Mouse (Mus musculus) hindbrain, embryonic 11.5 days (tissue): ENCODE measurements around the gene Wdr11. TPM values are rescaled to one million over a fixed set of nuclear protein-coding genes. Genes with fewer than 3 reads are reported as not detected.
A peak's percentile ranks its signal among the peaks of the same experiment; 100 is the strongest.

Source experiments
- ATAC-seq: fragments of 200-750 bp; cut with Nextera tagmentation; 2 replicates; pipeline ENCODE4 v1.8.0; 2017; ENCODE audit warnings: mild to moderate bottlenecking, moderate TSS enrichment, moderate library complexity; ENCODE audit not compliant: low FRiP score
- DNase-seq: peaks from one replicate; pipeline ENCODE4 v3.0.0-alpha.2; 2015; ENCODE audit warnings: low spot score
- H3K27ac ChIP-seq: fragments of 300-500 bp; sonication (generic); 2 replicates; pipeline ENCODE4 v1.5.1; 2014; ENCODE audit warnings: mild to moderate bottlenecking, low read depth, low read length
- H3K27me3 ChIP-seq: fragments of 300-500 bp; sonication (generic); 2 replicates; pipeline ENCODE4 v1.6.1; 2014; ENCODE audit warnings: mild to moderate bottlenecking, low read length, moderate library complexity, mixed read lengths; ENCODE audit not compliant: control insufficient read depth, insufficient read depth
- H3K36me3 ChIP-seq: fragments of 300-500 bp; sonication (generic); 2 replicates; pipeline ENCODE4 v1.6.1; 2014; ENCODE audit warnings: mild to moderate bottlenecking, low read length, moderate library complexity, mixed read lengths; ENCODE audit not compliant: control insufficient read depth, insufficient read depth
- H3K4me1 ChIP-seq: fragments of 300-500 bp; sonication (generic); replicated peaks from 2 replicates; pipeline ENCODE4 v1.6.1; 2014; ENCODE audit warnings: low read length, mixed read lengths; ENCODE audit not compliant: control insufficient read depth, insufficient read depth
- H3K4me2 ChIP-seq: fragments of 300-500 bp; sonication (generic); replicated peaks from 2 replicates; pipeline ENCODE4 v1.6.1; 2014; ENCODE audit warnings: mild to moderate bottlenecking, low read depth, low read length
- H3K4me3 ChIP-seq: fragments of 300-500 bp; sonication (generic); 2 replicates; pipeline ENCODE4 v1.5.1; 2014; ENCODE audit warnings: low read depth, low read length
- H3K9ac ChIP-seq: fragments of 300-500 bp; sonication (generic); 2 replicates; pipeline ENCODE4 v1.6.1; 2014; ENCODE audit warnings: low read depth, low read length
- H3K9me3 ChIP-seq: fragments of 300-500 bp; sonication (generic); 2 replicates; pipeline ENCODE4 v1.6.1; 2016; ENCODE audit warnings: low read length; ENCODE audit not compliant: control insufficient read depth
- WGBS: fragments of 180-500 bp; shearing (Covaris S2); extraction: QIAGEN DNeasy Blood & Tissue Kit; methylation state at CpG from one replicate; pipeline ENCODE4 v1.1.7; 2014; 5-methylcytosine and 5-hydroxymethylcytosine counted together
- polyA plus RNA-seq: library from polyadenylated mRNA; unstranded; fragments of >200 nt; fragmentation: Nextera tagmentation; extraction: Ambion mirVana; gene quantifications from 2 replicates; pipeline ENCODE4 v1.2.1, GENCODE M21; 2014

Wdr11 gene
- polyA plus RNA-seq, 1 experiment from 2014 or later, result 35.6 TPM

DNA sequence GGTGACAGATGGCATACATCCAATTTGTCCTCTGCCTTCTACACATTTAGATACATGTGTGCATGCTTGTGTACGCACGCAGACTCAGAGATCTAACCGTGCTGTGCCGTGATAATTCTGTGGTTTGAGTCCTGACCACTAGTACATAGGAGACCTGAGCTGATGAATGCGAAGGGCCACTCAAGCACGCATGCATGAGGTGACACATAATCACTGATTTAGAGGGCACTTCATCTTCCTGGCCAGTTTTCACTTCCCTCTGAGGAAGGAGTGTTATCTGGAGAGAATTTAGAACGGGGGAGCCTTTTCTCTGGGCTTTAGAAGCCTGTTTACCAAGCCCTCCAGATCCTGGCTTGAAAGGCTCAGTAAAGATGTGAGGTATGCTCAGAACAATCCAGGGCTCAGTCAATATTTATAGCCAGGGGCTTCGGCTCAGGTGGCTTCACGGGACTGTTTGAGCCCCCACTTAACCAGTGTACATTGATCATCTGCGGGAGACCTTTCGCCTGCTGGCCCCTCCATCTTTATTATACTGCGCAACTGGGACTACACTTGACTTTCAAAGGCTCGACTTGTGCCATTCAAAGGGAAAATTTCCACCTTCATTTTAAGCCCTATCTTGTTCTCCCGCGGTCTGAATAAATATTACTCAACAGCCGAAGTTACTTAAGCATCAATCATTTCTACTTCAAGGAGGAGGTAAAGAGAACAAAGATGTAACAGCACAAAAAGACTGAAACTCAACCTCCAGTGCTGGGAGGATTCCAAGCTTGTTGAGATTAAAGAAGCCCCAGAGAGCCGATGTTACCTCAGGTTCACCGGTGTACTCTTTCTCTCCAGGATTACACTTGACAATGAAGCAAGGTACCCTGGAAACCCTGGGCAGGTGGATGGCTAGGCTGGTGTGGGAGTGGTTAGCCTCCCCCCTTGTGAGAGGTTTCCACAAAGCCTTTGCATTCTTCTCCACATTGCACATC, 80.3 kb downstream of the Wdr11 start:
- Histone ChIP-seq H3K4me1 (no peaks in the 10 kb centered on the region; the same call in 1 of the 2 replicates), H3K36me3 (no peaks in the 10 kb centered on the region), H3K27me3 (no peaks in the 10 kb centered on the region), H3K4me2 (no peak overlapping the region), H3K9me3 (no peaks in the 10 kb centered on the region), H3K27ac (no peak overlapping the region), H3K9ac (no peak overlapping the region), H3K4me3 (no peak overlapping the region)
- ATAC-seq (no peak), DNase-seq (no peak)
- WGBS, result 88% methylated on average over 18 of the region's 18 CpGs

DNA sequence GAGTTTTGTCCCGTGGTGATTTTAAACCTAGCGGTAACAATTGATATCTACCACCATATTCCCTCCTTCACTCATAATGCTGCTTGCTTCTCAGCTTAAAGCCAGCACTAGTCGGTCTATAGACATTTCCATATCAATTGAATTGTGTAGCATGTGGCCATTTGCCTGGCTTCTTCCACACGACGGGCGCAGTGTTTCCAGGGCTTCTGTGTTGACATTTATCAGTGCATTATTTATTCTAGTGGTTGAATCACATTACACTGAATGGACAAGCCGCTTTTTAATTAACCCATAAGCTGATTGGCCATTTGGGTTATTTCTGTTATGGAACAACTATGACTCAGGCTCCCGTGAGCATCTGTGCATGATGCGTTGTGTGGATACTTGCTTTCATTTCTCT, 82.1 kb downstream of the Wdr11 start:
- H3K27ac ChIP-seq, result no peak overlapping the region
- no peaks in the 10 kb centered on the region for H3K9me3 ChIP-seq
- H3K36me3 ChIP-seq, result no peaks in the 10 kb centered on the region
- no peak overlapping the region for H3K4me2 ChIP-seq
- DNase-seq (peak; percentile 21), ATAC-seq (no peak)
- H3K4me3 ChIP-seq, result no peak overlapping the region
- H3K4me1 ChIP-seq, result no peaks in the 10 kb centered on the region; the same call in 1 of the 2 replicates
- 69% methylated on average over 9 of the region's 9 CpGs for WGBS
- H3K27me3 ChIP-seq, result no peaks in the 10 kb centered on the region
- no peak overlapping the region for H3K9ac ChIP-seq

DNA sequence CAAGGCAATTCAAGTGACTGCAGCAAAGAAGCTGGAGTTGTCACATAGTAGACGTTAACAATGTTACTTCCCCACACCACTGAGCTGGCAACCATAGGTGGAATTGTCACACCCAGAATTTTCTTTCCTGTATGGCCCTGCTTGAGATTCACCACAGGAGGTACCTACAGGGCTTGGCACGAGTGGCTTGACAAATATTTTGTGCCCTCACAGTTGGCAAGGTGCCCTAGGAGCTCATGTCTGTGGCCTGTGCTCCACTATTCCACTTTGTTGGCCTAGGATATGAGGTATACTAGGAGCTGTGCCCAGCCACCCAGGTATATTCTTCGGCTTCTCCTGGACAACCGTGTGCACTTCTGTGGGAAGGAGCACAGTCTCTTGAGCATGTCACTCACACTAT, 82.9 kb downstream of the Wdr11 start:
- H3K27ac ChIP-seq, result no peak overlapping the region
- ATAC-seq (no peak), DNase-seq (no peak)
- H3K27me3 ChIP-seq, result no peaks in the 10 kb centered on the region
- 89% methylated on average over 4 of the region's 4 CpGs for whole genome bisulfite sequencing
- no peaks in the 10 kb centered on the region for H3K9me3 ChIP-seq
- H3K4me2 ChIP-seq, result no peak overlapping the region
- H3K36me3 ChIP-seq, result no peaks in the 10 kb centered on the region
- H3K4me1 ChIP-seq, result no peaks in the 10 kb centered on the region; the same call in 1 of the 2 replicates
- H3K9ac ChIP-seq, result no peak overlapping the region
- no peak overlapping the region for H3K4me3 ChIP-seq

DNA sequence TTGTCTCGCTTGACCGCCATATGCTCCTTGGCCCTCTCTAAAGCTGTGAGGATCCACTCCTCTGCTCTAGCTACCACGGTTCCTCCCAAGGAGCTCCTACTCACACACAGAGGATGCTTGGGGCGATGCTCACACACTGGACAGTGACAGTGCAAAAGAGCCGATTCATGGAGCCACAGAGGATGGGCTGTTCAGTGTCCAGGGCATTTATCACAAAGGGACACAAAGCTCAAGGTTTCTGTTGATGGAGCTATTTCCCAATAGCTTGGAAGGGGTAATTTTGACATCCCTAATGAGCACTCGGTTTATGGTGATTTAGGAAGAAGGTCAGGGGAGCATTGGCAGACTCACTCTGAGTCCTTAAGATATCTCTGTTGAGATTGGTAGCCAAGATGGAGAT, 84.2 kb downstream of the Wdr11 start:
- H3K27ac ChIP-seq, result no peak overlapping the region
- no peak overlapping the region for H3K9ac ChIP-seq
- H3K4me2 ChIP-seq, result no peak overlapping the region
- no peaks in the 10 kb centered on the region for H3K36me3 ChIP-seq
- no peaks in the 10 kb centered on the region; the same call in 1 of the 2 replicates for H3K4me1 ChIP-seq
- H3K9me3 ChIP-seq, result no peaks in the 10 kb centered on the region
- DNase-seq (no peak), ATAC-seq (no peak)
- 95% methylated on average over 6 of the region's 6 CpGs for WGBS
- H3K27me3 ChIP-seq, result no peaks in the 10 kb centered on the region
- no peak overlapping the region for H3K4me3 ChIP-seq

DNA sequence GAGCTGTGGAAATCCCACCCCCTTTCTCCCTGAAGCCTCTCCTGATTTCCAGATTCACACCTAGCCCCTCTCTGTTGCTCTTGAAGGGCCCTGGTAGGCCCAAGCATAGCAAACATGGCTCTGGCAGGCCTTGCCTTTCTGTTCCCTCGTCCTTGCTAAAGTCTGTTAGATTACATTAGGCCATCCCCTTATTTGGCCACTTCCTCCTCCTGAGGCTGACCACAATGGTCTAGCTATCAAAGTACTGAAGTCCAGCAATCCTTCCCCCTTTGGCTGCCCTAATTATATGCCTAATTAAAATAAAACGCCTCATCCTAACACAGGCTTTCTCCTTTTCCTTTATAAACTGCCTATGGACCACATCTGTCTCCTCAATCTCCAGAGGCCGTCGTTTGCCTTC, 85.5 kb downstream of the Wdr11 start:
- H3K9me3 ChIP-seq, result no peaks in the 10 kb centered on the region
- WGBS, result 80% methylated on average over 4 of the region's 4 CpGs
- H3K4me1 ChIP-seq, result no peaks in the 10 kb centered on the region; the same call in 1 of the 2 replicates
- H3K27ac ChIP-seq, result no peak overlapping the region
- no peaks in the 10 kb centered on the region for H3K36me3 ChIP-seq
- H3K4me3 ChIP-seq, result no peak overlapping the region
- H3K9ac ChIP-seq, result no peak overlapping the region
- DNase-seq, result no peak
- no peaks in the 10 kb centered on the region for H3K27me3 ChIP-seq
- H3K4me2 ChIP-seq, result no peak overlapping the region
- ATAC-seq, result no peak

DNA sequence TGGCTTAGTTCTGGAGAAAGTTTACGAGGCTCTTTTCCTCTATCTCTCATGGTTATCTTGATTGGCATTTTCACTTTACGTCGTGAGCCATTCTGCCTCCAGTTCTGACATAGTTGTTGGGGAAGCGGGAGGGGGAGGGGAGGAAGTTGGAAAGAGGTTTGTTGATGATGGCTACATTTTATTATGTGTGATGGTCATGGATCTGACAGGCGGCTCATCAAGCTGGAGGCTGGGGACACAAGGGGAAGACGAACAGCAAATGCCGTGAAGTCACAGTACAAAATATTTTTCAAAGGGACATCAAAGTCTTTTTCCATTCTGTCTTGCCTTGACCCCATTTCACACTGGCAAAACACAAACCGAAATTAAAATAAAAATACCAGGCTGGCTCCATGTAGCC, 86.8 kb downstream of the Wdr11 start:
- H3K4me3 ChIP-seq, result no peak overlapping the region
- WGBS, result 69% methylated on average over 8 of the region's 8 CpGs
- no peak overlapping the region for H3K9ac ChIP-seq
- ATAC-seq, result no peak
- H3K27ac ChIP-seq, result no peak overlapping the region
- no peak for DNase-seq
- H3K27me3 ChIP-seq, result no peaks in the 10 kb centered on the region
- H3K9me3 ChIP-seq, result no peaks in the 10 kb centered on the region
- no peaks in the 10 kb centered on the region; the same call in 1 of the 2 replicates for H3K4me1 ChIP-seq
- no peaks in the 10 kb centered on the region for H3K36me3 ChIP-seq
- H3K4me2 ChIP-seq, result no peak overlapping the region

DNA sequence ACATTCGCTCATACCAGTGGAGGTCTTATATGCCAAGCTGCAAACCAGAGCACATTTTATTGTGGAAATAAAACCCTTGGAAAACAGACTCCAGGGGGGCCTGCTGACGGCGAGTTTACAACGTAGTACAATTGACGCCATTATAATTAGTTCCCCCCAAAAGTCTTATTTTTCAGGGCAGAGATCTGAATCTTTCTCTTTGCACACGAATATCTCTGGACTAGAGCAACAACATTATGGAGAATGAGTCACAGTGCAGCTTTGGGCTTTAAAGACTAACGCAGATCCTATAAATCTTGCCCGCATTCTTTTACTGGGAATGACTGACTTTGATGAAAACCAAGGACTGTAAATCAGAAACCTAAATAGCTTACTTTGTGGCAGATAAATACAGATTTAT, 87.3 kb downstream of the Wdr11 start:
- Histone ChIP-seq H3K9me3 (no peaks in the 10 kb centered on the region), H3K4me2 (no peak overlapping the region), H3K9ac (no peak overlapping the region), H3K4me3 (no peak overlapping the region), H3K36me3 (no peaks in the 10 kb centered on the region), H3K27me3 (no peaks in the 10 kb centered on the region), H3K4me1 (no peaks in the 10 kb centered on the region; the same call in 1 of the 2 replicates), H3K27ac (no peak overlapping the region)
- ATAC-seq (no peak), DNase-seq (no peak)
- WGBS, result 69% methylated on average over 8 of the region's 8 CpGs

DNA sequence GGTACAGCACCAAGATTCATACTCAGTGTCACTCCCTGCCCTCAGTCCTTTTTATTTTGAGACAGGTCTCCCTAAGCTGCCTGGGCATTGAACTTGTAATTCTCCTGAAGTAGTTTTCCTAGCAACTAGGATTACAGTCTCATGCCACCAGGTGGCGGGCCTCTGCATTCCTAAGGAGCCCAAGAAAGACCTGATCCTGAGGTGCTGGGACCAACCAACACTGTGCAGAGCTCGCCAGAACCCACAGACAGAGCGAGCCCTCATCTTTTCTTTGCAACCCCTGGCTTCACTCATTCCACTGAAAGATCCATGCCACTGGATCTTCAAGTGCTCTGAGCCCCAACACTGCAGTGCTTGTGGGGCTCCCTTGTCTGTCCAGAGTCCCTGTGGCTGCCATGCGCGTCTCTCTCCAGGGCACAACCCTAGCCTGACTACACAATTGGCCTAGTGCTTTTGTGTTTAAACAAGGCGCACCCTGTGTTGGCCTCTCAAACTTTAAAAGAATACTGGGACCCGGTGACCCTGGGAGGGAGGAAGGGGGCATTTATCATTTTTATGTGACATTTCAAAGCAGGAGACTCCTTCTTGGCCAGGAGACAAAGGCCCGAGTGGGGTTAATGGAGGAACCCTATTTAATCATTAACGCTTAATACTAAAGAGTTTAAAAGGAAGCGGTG, 89.0 kb downstream of the Wdr11 start:
- Histone ChIP-seq H3K36me3 (no peaks in the 10 kb centered on the region), H3K27ac (no peak overlapping the region), H3K4me2 (no peak overlapping the region), H3K9me3 (no peaks in the 10 kb centered on the region), H3K9ac (no peak overlapping the region), H3K4me3 (no peak overlapping the region), H3K4me1 (no peaks in the 10 kb centered on the region), H3K27me3 (no peaks in the 10 kb centered on the region)
- WGBS, result 27% methylated on average over 10 of the region's 10 CpGs
- no peak for ATAC-seq
- peak; percentile 77 for DNase-seq
